18 mouse cellular contexts compared by ENCODE assay signal in the genomic region with DNA sequence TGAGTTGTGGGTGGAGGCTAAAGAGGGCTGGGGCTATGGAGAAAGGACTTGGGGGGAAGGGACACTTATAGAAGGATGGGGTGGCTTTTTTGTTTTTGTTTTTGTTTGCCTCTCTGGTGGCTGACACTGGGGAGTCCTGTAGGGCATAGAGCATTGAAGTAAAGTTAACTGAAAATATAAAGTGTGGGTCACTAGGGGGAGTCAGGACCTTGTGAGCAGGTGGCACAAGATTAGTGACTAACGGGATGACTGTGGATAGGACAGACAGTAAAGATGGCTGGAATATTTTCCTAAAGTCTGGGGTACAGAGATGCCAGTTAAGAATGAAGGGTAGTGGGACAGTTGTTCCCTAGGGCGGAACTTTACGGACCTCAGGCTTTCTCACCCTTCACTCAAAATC. TPM values are rescaled to one million over a fixed set of nuclear protein-coding genes. Genes with fewer than 3 reads are reported as not detected.
A peak's percentile ranks its signal among the peaks of the same experiment; 100 is the strongest.
DNase-seq lines count a peak whose midpoint lies in the region; ATAC-seq and TF ChIP-seq lines count a peak whose summit lies in the region.
"Had no signal": no experiment of that assay in that cellular context is flagged by ENCODE, and none has a peak within 500 bp of the region (broad histone marks: within the 10 kb centered on the region; RNA-seq: fewer than 3 reads in every experiment).

No protein-coding gene starts in this region.

- no peak for DNase-seq in gastrocnemius, adult 2 months
- no peak for DNase-seq in gastrocnemius, postnatal 14 days
- DNase-seq in liver, embryonic 14.5 days (ENCODE audit: low read depth in 3 of 3, low spot score in 3 of 3), result no peak
- DNase-seq in liver (no peak), CH12.LX (ENCODE audit: extremely low read depth) (no peak)
- no peak for DNase-seq in cerebellum, adult 11 months
- no peak for DNase-seq in retina, postnatal 1 day
- DNase-seq: cerebellum, adult 2 months; embryo, embryonic 11 days; gastrocnemius, postnatal 25 days; layer of hippocampus, postnatal 36 days; lung, postnatal 14 days; right cerebral cortex, postnatal 14 days; thymus, adult 2 months had no signal

- no peaks in the 10 kb centered on the region for H3K4me1 ChIP-seq in liver, embryonic 14.5 days (replicated peaks; ENCODE audit: control insufficient read depth in 2 of 2, insufficient read depth in 2 of 2, low read length in 1 of 2)
- H3K4me1 ChIP-seq in CH12.LX (ENCODE audit: control insufficient read depth in 1 of 2, insufficient read depth in 2 of 2), result peaks cover 8 to 35% of the 10 kb centered on the region in 2 experiments
- H3K4me1 ChIP-seq in megakaryocyte, embryonic 14.5 days, result peaks cover 74% of the 10 kb centered on the region

- H3K36me3 ChIP-seq in liver, embryonic 14.5 days (replicated peaks; ENCODE audit: control insufficient read depth, insufficient read depth, low read depth), result no peaks in the 10 kb centered on the region
- peaks cover 0 to 2% of the 10 kb centered on the region in 2 experiments for H3K36me3 ChIP-seq in CH12.LX (replicated peaks in 1 of 2; ENCODE audit: control insufficient read depth in 1 of 2, insufficient read depth in 1 of 2, low read length in 1 of 2)
- H3K36me3 ChIP-seq in megakaryocyte, embryonic 14.5 days (replicated peaks; ENCODE audit: low read length), result peaks cover 20% of the 10 kb centered on the region
- H3K36me3 ChIP-seq: forebrain, embryonic 15.5 days; heart, embryonic 15.5 days; limb, embryonic 12.5 days had no signal

- intact Hi-C loops in gastrocnemius, adult 2 months (cut with DNase I), result no loop called here
- intact Hi-C loops in gastrocnemius, postnatal 14 days (cut with DNase I; ENCODE audit: low total_unique reads), result no loop called here

- no peak overlapping the region for H3K27ac ChIP-seq in gastrocnemius, adult 2 months
- H3K27ac ChIP-seq in liver, embryonic 14.5 days, result no peak overlapping the region
- H3K27ac ChIP-seq in CH12.LX (ENCODE audit: insufficient read depth, low read depth), result no peak overlapping the region
- H3K27ac ChIP-seq: forebrain, embryonic 15.5 days; heart, embryonic 15.5 days; limb, embryonic 12.5 days had no signal

- TF ChIP-seq RAD21 in CH12.LX (IDR thresholded peaks at IDR 0.05; ENCODE audit: low read depth, low read length), result peak; percentile 27

- TF ChIP-seq POLR2A in CH12.LX (IDR thresholded peaks at IDR 0.05; ENCODE audit: low read depth, low read length), result no peak

- H3K9ac ChIP-seq in liver, embryonic 14.5 days (replicated peaks), result no peak overlapping the region
- no peak overlapping the region for H3K9ac ChIP-seq in CH12.LX (ENCODE audit: insufficient read depth, low read depth)
- H3K9ac ChIP-seq: forebrain, embryonic 15.5 days; heart, embryonic 15.5 days; limb, embryonic 12.5 days had no signal

- dilution Hi-C loops in CH12.LX (cut with MboI; ENCODE audit: extremely low pct_ligation_motif_present, extremely low pct_unique_long_range_greater_than_20kb, low sequenced_read_pairs), result no loop called here

- peaks cover 6% of the 10 kb centered on the region; the same call in 1 of the 2 replicates for H3K27me3 ChIP-seq in liver, embryonic 14.5 days (ENCODE audit: control insufficient read depth, insufficient read depth, low read length)
- no peaks in the 10 kb centered on the region for H3K27me3 ChIP-seq in CH12.LX (replicated peaks)
- peaks cover 1% of the 10 kb centered on the region for H3K27me3 ChIP-seq in megakaryocyte, embryonic 14.5 days (replicated peaks)
- H3K27me3 ChIP-seq: forebrain, embryonic 15.5 days had no signal

- H3K4me2 ChIP-seq in liver, embryonic 14.5 days (ENCODE audit: low read depth), result no peak overlapping the region
- H3K4me2 ChIP-seq in CH12.LX (ENCODE audit: insufficient read depth, low read depth, poor library complexity, severe bottlenecking), result no peak overlapping the region
- H3K4me2 ChIP-seq: forebrain, embryonic 15.5 days; heart, embryonic 15.5 days; limb, embryonic 12.5 days had no signal

- in situ Hi-C loops in CH12.LX (cut with MboI; ENCODE audit: low pct_ligation_motif_present, low pct_unique_long_range_greater_than_20kb, low sequenced_read_pairs), result no loop called here

- ATAC-seq in liver, embryonic 14.5 days (ENCODE audit: insufficient read depth), result no peak
- ATAC-seq: forebrain, embryonic 15.5 days had no signal

- H3K4me3 ChIP-seq in gastrocnemius, adult 2 months, result no peak overlapping the region
- H3K4me3 ChIP-seq in liver, embryonic 14.5 days (ENCODE audit: insufficient read depth in 1 of 2, low read depth in 2 of 2, low read length in 2 of 2), result no peak overlapping the region
- H3K4me3 ChIP-seq in CH12.LX (replicated peaks in 1 of 3; ENCODE audit: low read depth in 2 of 3, low read length in 2 of 3, poor library complexity in 1 of 3), result no peak overlapping the region
- H3K4me3 ChIP-seq in megakaryocyte, embryonic 14.5 days (replicated peaks), result peak overlapping the region; percentile 28
- H3K4me3 ChIP-seq: forebrain, embryonic 15.5 days; heart, embryonic 15.5 days; limb, embryonic 12.5 days had no signal

- peak; percentile 32; the same call in 1 of the 2 replicates for TF ChIP-seq CTCF in gastrocnemius, adult 2 months (IDR thresholded peaks at IDR 0.05)
- TF ChIP-seq CTCF in liver, embryonic 14.5 days (IDR thresholded peaks at IDR 0.05; ENCODE audit: low read depth), result peak; percentile 28; the same call in 1 of the 2 replicates
- TF ChIP-seq CTCF in CH12.LX (conservative IDR thresholded peaks at IDR 0.05 in 1 of 2, IDR thresholded peaks at IDR 0.05 in 1 of 2; ENCODE audit: low read depth in 2 of 2, low read length in 2 of 2), result peak in 1 of 2 experiments; percentile 53; a peak in 2 of 4 replicates

- H3K9me3 ChIP-seq in liver, embryonic 14.5 days (ENCODE audit: control insufficient read depth, low read length), result no peaks in the 10 kb centered on the region
- no peaks in the 10 kb centered on the region for H3K9me3 ChIP-seq in CH12.LX (replicated peaks; ENCODE audit: low read length)
- H3K9me3 ChIP-seq in megakaryocyte, embryonic 14.5 days, result no peaks in the 10 kb centered on the region
- H3K9me3 ChIP-seq: forebrain, embryonic 15.5 days; heart, embryonic 15.5 days; limb, embryonic 12.5 days had no signal

- no peaks in the 10 kb centered on the region for H3K79me2 ChIP-seq in CH12.LX (replicated peaks; ENCODE audit: control insufficient read depth, extremely low read depth, insufficient read depth, poor library complexity, severe bottlenecking)

- no peak for TF ChIP-seq EP300 in liver, embryonic 14.5 days (IDR thresholded peaks at IDR 0.05; ENCODE audit: low read depth)
- no peak for TF ChIP-seq EP300 in CH12.LX (IDR thresholded peaks at IDR 0.05; ENCODE audit: low read length)

- WGBS in liver, embryonic 14.5 days (ENCODE audit: insufficient replicate concordance), result 46% methylated on average over 3 of the region's 3 CpGs

TF ChIP-seq in CH12.LX, 34 proteins besides CTCF, POLR2A, EP300 and RAD21:
- no peak for TF ChIP-seq MYC (IDR thresholded peaks at IDR 0.05; ENCODE audit: low read depth, low read length)
- no peak for TF ChIP-seq ELF1 (IDR thresholded peaks at IDR 0.05; ENCODE audit: low read depth, low read length)
- TF ChIP-seq TBP (conservative IDR thresholded peaks at IDR 0.05; ENCODE audit: low read depth, low read length), result no peak

RNA-seq across cellular contexts. Expression of gene Pias3, which starts 5.9 kb away (rescaled TPM):
- 1 to 10 TPM; 5.5 to 5.6 TPM for total RNA-seq in gastrocnemius, adult 2 months (2021)
- total RNA-seq in gastrocnemius, postnatal 14 days (2021), result 10 to 100 TPM; 10.4 to 12.1 TPM
- 5.1 and 5.7 TPM in 2 replicates for polyA plus RNA-seq in liver, embryonic 14.5 days (2012; rRNA removed)
- 3.6 and 4.1 TPM in 2 replicates for polyA plus RNA-seq in liver, embryonic 14.5 days (2014; fragmentation: Nextera tagmentation; extraction: Ambion mirVana)
- total RNA-seq in CH12.LX (2012; rRNA removed), result 10.2 and 13.1 TPM in 2 replicates
- 5.9 and 6.3 TPM in 2 replicates for total RNA-seq in CH12.LX (2014; rRNA removed)
- 20.2 and 21.4 TPM in 2 replicates for polyA plus RNA-seq in CH12.LX (2012; ENCODE audit: insufficient read length, low read depth)
- polyA plus RNA-seq in megakaryocyte, embryonic 14.5 days (2012; ENCODE audit: insufficient read depth, low replicate concordance), result 30.6 and 32.8 TPM in 2 replicates

RNA-seq across cellular contexts. Expression of gene Nudt17, which starts 18.1 kb away (rescaled TPM):
- under 1 TPM; 0.31 to 0.73 TPM for total RNA-seq in gastrocnemius, adult 2 months (2021)
- total RNA-seq in gastrocnemius, postnatal 14 days (2021), result under 1 TPM; 0.96 to 1.00 TPM
- polyA plus RNA-seq in liver, embryonic 14.5 days (2012; rRNA removed), result 0.62 and 0.65 TPM in 2 replicates
- polyA plus RNA-seq in liver, embryonic 14.5 days (2014; fragmentation: Nextera tagmentation; extraction: Ambion mirVana), result 1.4 and 1.5 TPM in 2 replicates
- 0.84 and 1.0 TPM in 2 replicates for total RNA-seq in CH12.LX (2012; rRNA removed)
- total RNA-seq in CH12.LX (2014; rRNA removed), result 0.21 and 0.39 TPM in 2 replicates
- 1.1 and 1.9 TPM in 2 replicates for polyA plus RNA-seq in CH12.LX (2012; ENCODE audit: insufficient read length, low read depth)
- 0.17 TPM in 1 of 2 replicates, not detected in the other for polyA plus RNA-seq in megakaryocyte, embryonic 14.5 days (2012; ENCODE audit: insufficient read depth, low replicate concordance)

RNA-seq across cellular contexts. Expression of gene Ankrd35, which starts 20.4 kb away (rescaled TPM):
- under 1 TPM; 0.22 to 0.26 TPM for total RNA-seq in gastrocnemius, adult 2 months (2021)
- total RNA-seq in gastrocnemius, postnatal 14 days (2021), result 1 to 10 TPM; 1.0 to 2.3 TPM
- 0.26 and 0.39 TPM in 2 replicates for polyA plus RNA-seq in liver, embryonic 14.5 days (2012; rRNA removed)
- 0.13 and 0.22 TPM in 2 replicates for polyA plus RNA-seq in liver, embryonic 14.5 days (2014; fragmentation: Nextera tagmentation; extraction: Ambion mirVana)
- total RNA-seq in CH12.LX (2012; rRNA removed) (6.5 and 11.2 TPM in 2 replicates), CH12.LX (2014; rRNA removed) (0.51 and 0.78 TPM in 2 replicates)
- 1.9 and 2.5 TPM in 2 replicates for polyA plus RNA-seq in CH12.LX (2012; ENCODE audit: insufficient read length, low read depth)
- polyA plus RNA-seq in megakaryocyte, embryonic 14.5 days (2012; ENCODE audit: insufficient read depth, low replicate concordance), result 9.5 and 30.5 TPM in 2 replicates

RNA-seq across cellular contexts. Expression of gene Polr3c, which starts 37.1 kb away (rescaled TPM):
- 10 to 100 TPM; 23.2 to 24.3 TPM for total RNA-seq in gastrocnemius, adult 2 months (2021)
- total RNA-seq in gastrocnemius, postnatal 14 days (2021), result 10 to 100 TPM; 16.0 to 18.7 TPM
- polyA plus RNA-seq in liver, embryonic 14.5 days (2012; rRNA removed), result 15.4 and 21.6 TPM in 2 replicates
- 14.5 and 14.6 TPM in 2 replicates for polyA plus RNA-seq in liver, embryonic 14.5 days (2014; fragmentation: Nextera tagmentation; extraction: Ambion mirVana)
- total RNA-seq in CH12.LX (2012; rRNA removed) (31.6 and 34.5 TPM in 2 replicates), CH12.LX (2014; rRNA removed) (14.6 and 18.1 TPM in 2 replicates)
- 78.3 and 79.5 TPM in 2 replicates for polyA plus RNA-seq in CH12.LX (2012; ENCODE audit: insufficient read length, low read depth)
- polyA plus RNA-seq in megakaryocyte, embryonic 14.5 days (2012; ENCODE audit: insufficient read depth, low replicate concordance), result 0.70 and 5.0 TPM in 2 replicates

RNA-seq across cellular contexts. Expression of gene Rnf115, which starts 37.2 kb away (rescaled TPM):
- total RNA-seq in gastrocnemius, adult 2 months (2021), result 10 to 100 TPM; 60.7 to 69.3 TPM
- 10 to 100 TPM; 53.8 to 89.7 TPM for total RNA-seq in gastrocnemius, postnatal 14 days (2021)
- 9.6 and 12.4 TPM in 2 replicates for polyA plus RNA-seq in liver, embryonic 14.5 days (2012; rRNA removed)
- polyA plus RNA-seq in liver, embryonic 14.5 days (2014; fragmentation: Nextera tagmentation; extraction: Ambion mirVana), result 28.2 and 33.0 TPM in 2 replicates
- 25.8 and 28.5 TPM in 2 replicates for total RNA-seq in CH12.LX (2012; rRNA removed)
- 79.3 and 83.5 TPM in 2 replicates for total RNA-seq in CH12.LX (2014; rRNA removed)
- polyA plus RNA-seq in CH12.LX (2012; ENCODE audit: insufficient read length, low read depth), result 61.1 and 64.7 TPM in 2 replicates
- polyA plus RNA-seq in megakaryocyte, embryonic 14.5 days (2012; ENCODE audit: insufficient read depth, low replicate concordance), result 2.5 and 19.1 TPM in 2 replicates
